Mouse (Mus musculus) retina, embryonic 14.5 days (tissue): ENCODE measurements around the gene Sprr2a2.
"Not testable (repeated sequence)": the region's sequence is repeated elsewhere in the genome, so short reads cannot be mapped to it uniquely, and the experiment has no call there.

Experiments
- DNase-seq: peaks from one replicate; pipeline ENCODE4 v3.0.0-alpha.2; 2015; ENCODE audit warnings: low spot score

The Sprr2a2 gene

DNA sequence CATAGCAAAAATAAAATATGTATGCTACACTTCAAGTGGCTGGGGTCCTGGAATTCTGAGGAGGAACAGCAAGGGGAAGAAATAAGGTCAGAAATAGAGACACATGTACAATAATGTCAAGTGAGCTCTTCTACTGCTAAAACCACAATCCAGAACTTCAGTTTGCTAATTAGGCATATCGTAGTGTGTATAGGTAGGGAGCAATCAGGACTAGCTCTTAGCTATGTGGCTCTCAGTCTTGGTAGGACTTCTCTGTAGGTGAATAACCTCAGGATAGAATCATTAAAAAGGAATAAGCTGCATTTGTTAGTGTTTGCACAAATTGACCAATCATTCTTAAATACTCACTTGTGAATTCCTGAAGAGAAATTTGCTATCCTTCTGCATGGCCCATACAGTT is 58.3 kb downstream of the Sprr2a2 start:
- DNase-seq = not testable (repeated sequence)

DNA sequence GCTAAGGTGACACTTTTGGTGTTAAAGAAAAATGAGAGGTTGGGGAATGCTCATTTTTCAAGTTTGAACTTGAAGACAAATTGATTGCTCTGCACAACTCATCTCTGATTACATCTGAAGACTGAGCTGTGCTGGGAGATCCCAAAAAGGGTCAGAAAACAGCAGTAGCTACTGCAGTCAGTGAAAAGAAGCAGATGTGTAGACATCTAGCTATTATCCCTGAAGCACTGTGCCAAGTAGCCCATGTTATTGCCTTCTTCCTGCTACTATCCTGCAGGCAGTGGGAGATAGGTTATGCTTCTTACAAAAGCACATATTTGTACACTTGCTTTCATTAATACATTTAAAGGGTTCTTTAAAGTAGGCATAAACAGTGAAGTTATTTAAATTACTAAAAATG is 63.9 kb downstream of the Sprr2a2 start:
- DNase-seq = not testable (repeated sequence)

DNA sequence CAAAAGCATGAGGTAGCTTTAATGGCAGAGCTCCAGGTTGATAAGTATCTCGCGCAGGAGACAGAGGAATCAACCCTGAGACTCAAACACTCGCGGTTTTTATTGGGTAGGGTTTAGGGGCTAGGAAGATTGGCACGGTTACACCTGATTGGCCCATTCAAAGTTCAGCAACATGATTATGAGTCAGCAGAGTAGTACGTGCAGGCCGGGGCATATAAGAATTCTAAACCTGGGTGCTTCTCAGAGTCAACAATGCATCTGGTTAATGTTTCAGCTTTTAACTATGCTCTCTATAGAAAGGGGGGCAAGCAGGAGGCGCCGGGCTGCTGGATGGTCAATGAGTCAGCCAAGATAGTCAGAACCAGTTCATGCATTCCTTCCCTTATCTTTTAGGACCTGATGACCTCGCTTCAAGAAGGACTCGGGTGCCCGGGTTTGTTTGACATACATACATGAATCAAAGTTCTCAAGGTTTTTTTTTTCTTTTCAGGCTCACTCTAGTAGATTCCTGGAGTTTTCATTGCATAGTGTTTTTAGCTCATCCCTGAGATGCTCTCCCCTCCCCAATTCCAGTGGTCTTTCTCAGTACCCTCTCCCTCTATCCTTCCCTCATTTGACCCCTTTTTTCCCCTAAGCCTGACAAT is 65.4 kb downstream of the Sprr2a2 start:
- not testable (repeated sequence) for DNase-seq

DNA sequence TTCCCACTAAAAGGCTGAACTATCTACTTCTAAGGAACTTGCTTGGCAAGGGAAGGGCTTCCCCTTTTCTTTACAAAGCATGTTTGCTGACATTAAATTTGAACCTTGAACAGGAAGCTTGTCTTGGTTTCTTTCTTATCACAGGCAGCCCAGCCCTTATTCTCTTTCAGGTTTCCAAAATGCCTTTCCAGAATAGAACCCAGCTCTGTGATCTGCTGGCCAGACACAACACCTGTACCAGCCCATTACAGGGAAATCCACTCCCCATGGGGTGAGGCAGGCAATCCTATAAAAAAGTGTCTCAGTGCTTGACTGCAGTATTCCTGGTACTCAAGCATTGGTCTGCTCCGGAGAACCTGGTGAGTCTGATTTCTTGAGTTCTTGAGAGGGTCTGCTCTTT is 69.4 kb downstream of the Sprr2a2 start, which contains the start of gene Sprr2a3:
Sprr2a3 (plus strand) TSS at position 317 of the 400 bp plus-strand sequence.
- not testable (repeated sequence) for DNase-seq

DNA sequence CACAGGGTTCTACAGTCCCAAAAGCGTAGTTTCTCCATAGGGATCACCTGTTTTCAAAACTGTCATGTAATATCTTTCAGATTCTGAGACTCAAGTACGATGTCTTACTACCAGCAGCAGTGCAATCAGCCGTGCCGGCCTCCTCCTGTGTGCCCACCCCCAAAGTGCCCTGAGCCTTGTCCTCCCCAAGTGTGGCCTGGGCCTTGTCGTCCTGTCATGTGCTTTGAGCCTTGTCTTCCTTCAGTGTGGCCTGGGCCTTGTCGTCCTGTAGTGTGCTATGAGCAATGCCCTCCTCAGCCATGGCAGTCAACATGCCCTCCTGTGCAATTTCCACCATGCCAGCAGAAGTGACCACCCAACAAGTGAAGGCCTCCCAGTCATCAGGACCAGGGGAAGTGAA is 72.8 kb downstream of the Sprr2a2 start:
- not testable (repeated sequence) for DNase-seq
